Comparison of ENCODE assay signal across 12 mouse cellular contexts in genomic region chr4:135291841-135292240, GRCm38 (mm10). TPM values are rescaled to one million over a fixed set of nuclear protein-coding genes. Genes with fewer than 3 reads are reported as not detected.
DNase-seq lines count a peak whose midpoint lies in the region; ATAC-seq and TF ChIP-seq lines count a peak whose summit lies in the region.
"Had no signal": no experiment of that assay in that cellular context is flagged by ENCODE, and none has a peak within 500 bp of the region (broad histone marks: within the 10 kb centered on the region; RNA-seq: fewer than 3 reads in every experiment).

No protein-coding gene starts in this region.

- intact Hi-C loops in left cerebral cortex, adult 2 months (cut with DNase I): no loop called here

- 18% methylated on average over 6 of the region's 6 CpGs for WGBS in heart, embryonic 10.5 days
- 57% methylated on average over 6 of the region's 6 CpGs for WGBS in limb, embryonic 12.5 days
- WGBS in stomach, embryonic 16.5 days: 48% methylated on average over 6 of the region's 6 CpGs

- H3K9ac ChIP-seq in limb, embryonic 12.5 days (replicated peaks): no peak overlapping the region
- no peak overlapping the region for H3K9ac ChIP-seq in stomach, embryonic 16.5 days (ENCODE audit: low read length)
- H3K9ac ChIP-seq: embryonic facial prominence, embryonic 13.5 days; forebrain, embryonic 15.5 days; hindbrain, embryonic 13.5 days had no signal

- peak overlapping the region; percentile 38; the same call in 1 of the 2 replicates for H3K4me2 ChIP-seq in limb, embryonic 12.5 days
- no peak overlapping the region for H3K4me2 ChIP-seq in stomach, embryonic 16.5 days (ENCODE audit: low read depth, low read length)
- H3K4me2 ChIP-seq: forebrain, embryonic 15.5 days; hindbrain, embryonic 13.5 days had no signal

- H3K27me3 ChIP-seq in heart, embryonic 10.5 days (ENCODE audit: insufficient read depth, poor library complexity, severe bottlenecking): no peaks in the 10 kb centered on the region
- no peaks in the 10 kb centered on the region for H3K27me3 ChIP-seq in limb, embryonic 12.5 days
- no peaks in the 10 kb centered on the region for H3K27me3 ChIP-seq in stomach, embryonic 16.5 days (ENCODE audit: control insufficient read depth, insufficient read depth, low read length)
- H3K27me3 ChIP-seq: embryonic facial prominence, embryonic 13.5 days; forebrain, embryonic 15.5 days; hindbrain, embryonic 13.5 days had no signal

- no peaks in the 10 kb centered on the region for H3K9me3 ChIP-seq in heart, embryonic 10.5 days
- H3K9me3 ChIP-seq in limb, embryonic 12.5 days: no peaks in the 10 kb centered on the region
- no peaks in the 10 kb centered on the region for H3K9me3 ChIP-seq in stomach, embryonic 16.5 days (replicated peaks; ENCODE audit: control insufficient read depth, low read length)
- H3K9me3 ChIP-seq: embryonic facial prominence, embryonic 13.5 days; forebrain, embryonic 15.5 days; hindbrain, embryonic 13.5 days had no signal

- H3K27ac ChIP-seq in heart, embryonic 10.5 days: peak overlapping the region; percentile 86
- peak overlapping the region; percentile 53 for H3K27ac ChIP-seq in left cerebral cortex, adult 2 months
- H3K27ac ChIP-seq in limb, embryonic 12.5 days: peak overlapping the region; percentile 62; the same call in 1 of the 2 replicates
- peak overlapping the region; percentile 8; the same call in 1 of the 2 replicates for H3K27ac ChIP-seq in stomach, embryonic 16.5 days (ENCODE audit: low read length)
- H3K27ac ChIP-seq: embryonic facial prominence, embryonic 13.5 days; forebrain, embryonic 15.5 days; hindbrain, embryonic 13.5 days had no signal

- H3K4me1 ChIP-seq in heart, embryonic 10.5 days: peaks cover 52% of the 10 kb centered on the region
- H3K4me1 ChIP-seq in limb, embryonic 12.5 days (replicated peaks): peaks cover 24% of the 10 kb centered on the region
- H3K4me1 ChIP-seq in stomach, embryonic 16.5 days (ENCODE audit: control insufficient read depth, insufficient read depth, low read length): peaks cover 19% of the 10 kb centered on the region

- H3K4me3 ChIP-seq in heart, embryonic 10.5 days: peak overlapping the region; percentile 31; the same call in 1 of the 2 replicates
- no peak overlapping the region for H3K4me3 ChIP-seq in left cerebral cortex, adult 2 months
- H3K4me3 ChIP-seq in limb, embryonic 12.5 days (replicated peaks): no peak overlapping the region
- H3K4me3 ChIP-seq in stomach, embryonic 16.5 days (replicated peaks; ENCODE audit: low read length): no peak overlapping the region
- H3K4me3 ChIP-seq: forebrain, embryonic 15.5 days; hindbrain, embryonic 13.5 days had no signal

- ATAC-seq in limb, embryonic 12.5 days (ENCODE audit: insufficient number of reproducible peaks, insufficient read depth, low FRiP score, low TSS enrichment, low read depth): no peak
- ATAC-seq in stomach, embryonic 16.5 days (ENCODE audit: insufficient read depth, low FRiP score): no peak
- no peak for ATAC-seq in erythroid progenitor cell, adult 5-6 weeks (replicated peaks; ENCODE audit: low FRiP score, poor library complexity, severe bottlenecking)
- ATAC-seq: forebrain, embryonic 15.5 days had no signal

- no peak for DNase-seq in heart, embryonic 10.5 days (ENCODE audit: low spot score)
- no peak for DNase-seq in heart, adult 8-10 months (ENCODE audit: low spot score)
- no peak for DNase-seq in left cerebral cortex, adult 2 months (ENCODE audit: extremely low spot score in 1 of 2, low spot score in 2 of 2)
- DNase-seq in left cerebral cortex, adult 9 months (ENCODE audit: low spot score in 2 of 2): no peak
- no peak for DNase-seq in spleen, postnatal 14 days (ENCODE audit: low spot score in 2 of 2)
- DNase-seq: cerebellum, postnatal 14 days had no signal

- TF ChIP-seq CTCF in left cerebral cortex, adult 2 months (IDR thresholded peaks at IDR 0.05): no peak

- no peaks in the 10 kb centered on the region for H3K36me3 ChIP-seq in heart, embryonic 10.5 days
- no peaks in the 10 kb centered on the region for H3K36me3 ChIP-seq in limb, embryonic 12.5 days
- no peaks in the 10 kb centered on the region for H3K36me3 ChIP-seq in stomach, embryonic 16.5 days (ENCODE audit: control insufficient read depth, insufficient read depth, low read length)
- H3K36me3 ChIP-seq: embryonic facial prominence, embryonic 13.5 days; forebrain, embryonic 15.5 days; hindbrain, embryonic 13.5 days had no signal

RNA-seq across cellular contexts. Expression of gene Clic4, which starts 19.2 kb away (rescaled TPM):
- polyA plus RNA-seq in heart, embryonic 10.5 days (2016; fragmentation: Nextera tagmentation; extraction: Ambion mirVana): 263 and 343 TPM in 2 replicates
- total RNA-seq in heart, adult 8-10 months (2022): 100 to 1,000 TPM; 236 to 258 (median 249) TPM
- 10 to 100 TPM; 29.5 to 34.3 TPM for total RNA-seq in left cerebral cortex, adult 2 months (2021)
- polyA plus RNA-seq in limb, embryonic 12.5 days (2016; fragmentation: Nextera tagmentation; extraction: Ambion mirVana): 191 and 199 TPM in 2 replicates
- 136 and 141 TPM in 2 replicates for polyA plus RNA-seq in stomach, embryonic 16.5 days (2015; fragmentation: Nextera tagmentation; extraction: Ambion mirVana)
- 121 and 125 TPM in 2 replicates for total RNA-seq in erythroid progenitor cell, adult 5-6 weeks (2015; ENCODE audit: low replicate concordance)
- total RNA-seq in erythroid progenitor cell, adult 5-6 weeks (2017; ENCODE audit: low replicate concordance): 139 and 144 TPM in 2 replicates

Comparison
In these comparisons a context has a peak if more than half of its experiments do, and no peak if none do; other contexts are left out.
1. H3K27ac ChIP-seq: peak in every context shown above with its lines; median percentile 86 in heart, embryonic 10.5 days; 62 in limb, embryonic 12.5 days; 53 in left cerebral cortex, adult 2 months; 8 in stomach, embryonic 16.5 days.